Mouse (Mus musculus) mesoderm, embryonic 11.5 days (tissue): Measurements from ENCODE around the gene Clk3.

Experiments
- DNase-seq: peaks from one replicate; pipeline ENCODE4 v3.0.0-alpha.2; 2012; ENCODE audit warnings: low read depth, low spot score

Clk3 gene

DNA sequence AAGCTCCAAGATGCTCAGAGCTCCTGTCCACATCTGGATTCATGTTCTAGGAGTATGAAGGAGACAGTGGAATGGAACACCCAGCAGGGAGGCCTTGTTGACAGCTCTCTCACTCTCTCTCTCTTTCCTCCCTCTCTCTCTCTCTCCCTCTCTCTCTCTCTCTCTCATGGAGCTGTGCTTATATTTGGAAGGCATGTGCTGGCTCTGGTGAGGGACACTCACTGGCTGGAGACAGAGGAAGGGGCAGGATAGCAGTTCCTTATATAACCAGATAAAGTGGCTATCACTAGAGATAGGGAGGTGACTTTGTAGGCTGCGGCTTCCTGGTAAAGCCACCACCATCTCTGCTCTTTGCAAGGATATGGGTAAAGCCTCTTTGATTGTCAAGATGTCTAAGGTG, 4.6 kb upstream of the Clk3 start:
- DNase-seq = no peak

DNA sequence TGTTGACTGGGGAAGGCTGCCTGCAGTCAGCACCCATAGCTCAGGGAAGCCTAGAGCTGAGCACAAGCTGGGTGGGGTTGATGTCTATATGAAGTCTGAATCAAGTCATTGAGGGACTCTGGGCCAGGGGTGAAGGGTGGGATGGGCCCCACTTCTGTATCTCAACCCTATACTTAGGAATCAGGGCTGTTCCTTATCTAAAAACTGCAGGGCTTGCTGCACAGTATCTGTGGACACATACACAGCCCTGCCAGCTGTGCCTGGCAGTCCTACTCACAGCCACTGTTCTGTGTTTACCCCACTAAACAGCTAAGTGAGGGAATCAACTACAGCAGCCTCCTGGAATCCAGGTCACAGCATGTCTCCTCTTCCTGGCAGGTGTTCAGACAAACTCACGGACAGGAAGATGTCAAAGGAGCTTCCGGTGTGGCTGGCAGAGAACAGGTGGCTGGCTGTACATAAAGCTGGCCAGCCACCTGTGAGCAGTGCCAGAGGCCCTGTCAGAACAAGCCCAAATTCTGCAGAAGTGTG, 3.9 kb upstream of the Clk3 start:
- no peak for DNase-seq

DNA sequence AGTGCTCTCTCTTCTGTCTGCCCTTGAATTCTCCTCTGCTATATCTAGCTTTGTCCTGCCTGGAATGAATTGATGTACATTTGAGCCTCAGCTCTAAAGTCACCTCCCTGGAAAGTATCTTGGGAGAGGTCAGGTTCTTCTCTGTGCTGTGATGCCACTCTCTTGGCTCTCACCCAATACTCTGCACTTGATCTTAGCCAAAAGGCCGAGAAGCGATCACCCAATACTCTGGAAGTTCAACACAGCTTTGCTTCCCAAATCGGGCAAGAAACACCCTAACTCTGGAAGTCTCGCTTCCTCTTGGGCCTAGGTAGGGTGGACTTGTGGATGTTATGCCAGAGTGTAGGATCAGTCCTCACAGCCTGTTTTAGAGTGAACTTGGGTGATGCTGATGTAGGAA, 1.6 kb upstream of the Clk3 start:
- DNase-seq = no peak

DNA sequence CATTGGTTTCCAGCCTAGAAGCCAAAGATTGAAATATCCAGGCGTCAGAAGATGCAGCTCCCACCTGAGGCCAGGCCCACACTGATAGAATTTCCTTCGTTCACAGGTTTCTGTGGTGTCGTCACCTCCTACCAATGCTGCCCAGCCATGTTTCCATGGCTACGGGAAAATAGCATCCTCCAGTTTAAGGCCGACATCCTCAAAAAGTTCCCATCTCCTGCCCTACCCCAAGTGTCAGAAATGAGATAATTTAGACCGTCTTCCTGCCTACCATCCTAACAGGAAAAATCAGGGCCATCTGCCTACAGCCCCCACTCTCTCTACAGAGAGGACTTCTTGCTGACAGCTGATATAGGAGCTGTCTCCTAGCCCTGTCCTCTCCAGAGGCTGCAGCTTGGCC, 771 bp upstream of the Clk3 start:
- DNase-seq = peak; percentile 25

DNA sequence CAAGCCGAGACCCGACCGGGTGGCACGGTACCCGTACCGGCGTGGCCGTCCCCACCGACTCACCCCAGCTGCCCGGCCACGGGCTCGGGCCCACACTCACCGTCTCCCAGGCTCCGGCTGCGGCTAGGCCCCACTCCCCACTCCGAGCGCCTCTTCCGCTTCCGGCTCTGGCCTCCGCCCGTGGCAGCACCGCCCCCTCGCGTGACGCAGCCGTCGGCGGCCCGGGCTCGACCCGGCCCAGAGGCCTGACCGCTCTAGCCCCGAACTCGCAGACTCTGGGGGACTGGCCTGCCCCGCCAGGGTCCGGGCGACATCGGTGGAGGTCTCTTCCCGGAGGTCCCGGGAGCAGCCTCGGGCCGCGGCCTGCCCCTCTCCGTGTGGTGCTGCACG, 691 bp downstream of the Clk3 start:
- peak; percentile 93 for DNase-seq

DNA sequence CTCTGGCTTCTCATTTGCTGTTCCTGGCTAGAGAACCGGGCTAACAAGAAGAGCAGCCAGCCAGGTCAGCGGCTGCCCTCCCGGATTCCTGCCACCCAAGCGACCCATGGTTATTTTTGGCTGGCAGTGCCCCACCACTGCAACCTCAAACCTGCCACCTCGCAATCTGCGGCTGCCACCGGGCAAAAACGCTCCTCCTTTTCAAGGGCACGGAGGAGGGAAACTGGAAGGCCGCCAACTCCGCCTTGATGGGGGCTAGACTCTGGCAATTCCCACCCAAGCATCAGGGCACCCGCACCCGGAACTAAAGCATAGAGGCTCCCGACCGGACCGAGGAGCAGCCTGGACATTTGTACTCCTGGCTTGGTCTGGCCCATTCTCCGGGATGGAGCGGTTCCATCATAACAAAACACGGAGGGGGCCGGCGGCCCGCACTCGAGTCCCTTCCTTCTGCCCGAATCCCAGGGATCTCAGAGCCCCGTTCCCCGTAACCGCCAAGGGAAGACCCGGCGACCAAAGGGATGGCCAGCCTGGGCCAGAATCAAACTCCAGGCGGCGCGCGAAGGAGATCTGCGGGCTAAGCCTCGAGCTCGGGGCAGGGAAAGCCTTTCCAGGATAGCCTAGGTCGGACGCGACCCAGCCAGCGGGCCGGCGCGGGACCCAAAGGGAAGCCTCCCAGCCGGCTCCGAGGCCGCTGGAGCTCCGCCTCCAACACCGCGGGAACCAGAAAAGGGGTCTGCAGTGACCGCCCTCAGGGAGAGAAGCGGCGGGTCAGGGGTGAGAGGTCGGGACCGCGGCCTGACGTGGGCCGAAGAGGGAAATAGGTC, 1.3 kb downstream of the Clk3 start:
- DNase-seq = peak; percentile 11

DNA sequence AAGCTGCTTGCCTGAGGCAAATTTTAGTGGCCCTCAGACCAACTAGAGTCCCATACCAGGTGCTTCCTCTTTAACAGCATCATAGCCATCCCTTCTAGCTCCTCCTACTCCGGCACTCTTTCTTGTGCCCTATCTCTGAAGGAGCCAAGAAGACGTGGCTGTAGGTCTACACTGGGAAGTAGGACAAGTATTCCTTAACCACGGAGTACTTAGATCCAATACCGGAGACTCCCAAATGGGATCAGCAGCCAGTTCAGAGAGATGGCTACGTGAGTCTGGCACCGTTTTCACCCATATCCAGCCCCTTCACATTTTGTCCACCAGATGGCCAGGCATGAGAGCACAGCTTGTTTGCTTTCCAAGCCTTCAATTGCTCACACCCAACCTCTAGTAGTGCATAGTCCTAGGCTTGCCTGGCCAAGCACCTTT, 3.1 kb downstream of the Clk3 start:
- DNase-seq = peak; percentile 23

DNA sequence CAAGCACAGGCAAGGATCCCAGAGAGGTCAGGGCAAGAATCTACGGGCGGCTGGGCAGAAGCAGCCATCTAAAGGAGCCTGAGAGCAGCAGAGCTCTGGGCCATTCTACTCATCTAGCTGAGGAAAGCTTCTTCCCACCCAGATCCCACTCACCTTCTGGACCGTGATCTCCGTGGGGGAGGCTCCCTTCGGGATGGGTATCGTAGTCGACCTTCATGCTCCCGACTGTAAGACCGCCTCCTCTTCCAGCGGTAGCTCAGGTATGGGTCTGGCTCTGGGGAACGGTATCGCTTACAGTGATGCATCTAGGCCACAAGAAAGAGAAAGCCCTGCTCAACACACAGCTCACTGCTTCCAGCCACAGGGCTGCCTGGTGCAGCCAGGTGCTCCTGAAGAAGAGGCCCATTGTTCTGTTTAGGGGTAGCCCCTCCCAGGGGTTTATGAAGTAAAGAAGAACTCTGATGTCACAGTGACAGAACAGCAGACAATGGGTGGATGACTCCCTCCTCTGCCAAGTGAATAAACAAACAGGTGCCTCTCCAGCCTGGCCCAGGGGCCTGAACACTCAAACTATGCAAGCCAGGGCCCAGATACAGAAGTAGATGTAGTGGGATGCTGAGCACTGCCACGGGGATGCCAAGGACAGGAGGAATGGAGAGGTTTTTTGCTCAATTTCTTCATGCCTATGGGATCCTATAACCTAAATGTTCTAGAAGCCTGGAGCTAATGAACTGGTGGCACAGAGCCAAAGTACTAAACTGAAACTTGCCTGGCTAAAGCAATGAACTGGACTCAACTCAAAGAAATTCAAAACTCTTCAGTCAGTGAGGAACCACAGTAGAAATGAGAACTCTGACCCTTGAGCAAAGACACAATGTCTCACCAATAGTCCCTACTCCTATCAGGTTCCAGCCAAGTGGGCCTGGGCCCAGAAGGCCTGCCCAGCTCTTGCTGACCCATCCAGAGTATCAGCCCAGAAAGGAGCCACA, 3.8 kb downstream of the Clk3 start:
- no peak for DNase-seq

DNA sequence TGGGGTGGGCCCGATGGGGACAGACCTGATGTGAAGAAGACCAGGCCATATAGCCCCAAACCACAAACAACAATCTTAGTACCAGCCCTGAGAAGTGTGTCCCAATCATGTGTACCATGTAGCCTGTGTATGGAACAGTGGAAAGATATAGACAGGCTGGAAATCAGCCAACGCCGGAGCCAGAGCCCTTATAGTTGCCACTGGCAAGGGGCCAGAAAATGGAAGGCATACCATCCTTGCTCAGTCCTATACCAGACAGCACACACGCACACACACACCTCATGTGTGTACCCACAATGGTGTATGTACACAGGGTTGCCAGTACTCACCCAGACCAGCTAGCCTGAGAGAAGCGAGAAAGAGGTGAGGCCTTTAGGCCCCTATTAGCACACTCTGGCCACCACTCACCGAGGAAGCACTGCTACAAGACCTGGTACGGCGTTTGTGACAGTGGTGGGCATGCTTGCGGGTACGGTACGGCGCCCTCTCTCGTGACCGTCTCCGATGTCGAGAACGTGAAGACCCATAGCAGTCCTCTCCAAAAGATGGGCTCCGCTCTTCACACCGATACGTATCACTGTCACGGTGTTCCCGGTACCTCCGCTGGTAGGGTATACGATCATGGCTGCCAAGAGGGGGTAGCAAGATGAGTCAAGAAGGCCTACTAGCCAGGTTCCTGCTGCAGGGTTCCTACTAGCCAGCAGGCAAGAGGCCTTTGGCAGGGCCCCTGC, 5.1 kb downstream of the Clk3 start:
- DNase-seq = no peak

DNA sequence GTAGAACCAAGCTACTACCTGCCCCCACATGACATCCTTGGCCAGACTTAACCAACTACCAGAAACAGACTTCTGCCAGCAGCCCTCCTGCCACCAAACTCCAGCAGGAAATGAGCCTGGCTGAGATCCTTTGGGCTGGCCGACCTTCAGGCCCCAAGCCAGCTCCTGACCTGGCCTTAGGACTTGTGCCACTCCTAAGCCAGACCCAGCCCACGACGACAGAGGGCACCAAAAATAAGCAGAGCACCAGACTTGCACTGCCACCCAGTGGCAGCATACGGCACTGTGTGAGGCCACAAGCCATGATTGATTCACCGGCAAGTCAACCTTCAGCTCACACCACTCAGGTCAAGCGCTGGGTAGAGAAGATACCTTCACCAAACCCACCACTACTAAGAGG, 6.4 kb downstream of the Clk3 start:
- peak; percentile 66 for DNase-seq

DNA sequence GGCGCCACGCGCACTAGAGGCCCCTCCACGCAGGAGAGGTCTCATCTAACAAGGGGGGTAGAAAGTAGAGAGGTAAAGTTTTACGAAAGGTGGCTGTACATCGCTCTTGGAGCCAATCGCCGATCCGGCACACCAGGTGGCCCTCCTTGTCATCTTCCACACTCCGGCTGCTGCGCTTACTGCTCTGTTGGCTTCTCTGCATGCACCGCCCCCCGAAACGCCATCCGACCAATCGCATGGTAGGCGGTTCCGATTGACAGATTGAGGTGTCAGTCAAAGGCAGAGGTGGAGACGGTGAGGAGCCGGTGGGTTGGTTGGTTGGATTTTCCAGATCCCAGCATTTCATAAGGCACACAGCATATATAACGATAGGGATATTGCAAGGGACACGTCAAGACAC, 7.1 kb downstream of the Clk3 start:
- DNase-seq = peak; percentile 13

DNA sequence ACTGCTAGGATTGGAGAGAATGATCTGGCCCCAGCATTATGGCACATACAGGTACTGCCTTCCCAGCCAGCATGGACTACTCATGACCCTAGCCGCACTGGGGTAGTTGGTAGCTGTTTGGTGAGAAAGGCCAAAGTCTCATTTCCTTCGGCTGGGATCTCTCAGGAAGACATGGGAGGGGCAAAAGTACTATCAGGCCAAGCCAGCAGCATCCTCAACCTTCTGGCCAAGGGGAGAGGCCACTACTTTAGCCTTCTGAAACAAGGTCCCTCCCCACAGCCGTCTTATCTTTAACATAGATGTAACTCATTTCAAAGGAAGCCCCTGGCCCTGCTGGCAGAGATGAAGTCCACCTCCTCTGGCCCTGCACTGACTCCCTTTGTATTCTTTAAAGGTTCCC, 8.1 kb downstream of the Clk3 start:
- DNase-seq = no peak

DNA sequence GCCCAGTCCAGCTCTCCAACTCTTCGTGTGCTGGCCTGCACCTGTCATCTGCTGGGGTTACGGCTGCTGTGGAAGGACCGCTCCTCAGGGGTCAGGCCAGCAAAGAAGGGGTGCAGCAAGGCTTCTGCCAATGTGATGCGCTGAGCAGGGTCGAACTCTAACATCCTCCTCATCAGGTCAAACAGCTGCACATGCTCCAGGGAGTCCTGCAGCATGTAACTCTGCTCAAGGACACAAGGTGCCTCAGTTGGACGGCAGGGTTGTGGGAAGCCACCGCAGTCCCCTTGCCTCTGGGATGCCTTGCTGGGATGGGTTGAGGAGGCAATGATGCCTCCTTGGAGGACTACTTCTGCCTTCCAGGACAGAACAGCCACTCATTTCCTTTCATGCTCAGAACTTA, 14.8 kb downstream of the Clk3 start:
- no peak for DNase-seq

DNA sequence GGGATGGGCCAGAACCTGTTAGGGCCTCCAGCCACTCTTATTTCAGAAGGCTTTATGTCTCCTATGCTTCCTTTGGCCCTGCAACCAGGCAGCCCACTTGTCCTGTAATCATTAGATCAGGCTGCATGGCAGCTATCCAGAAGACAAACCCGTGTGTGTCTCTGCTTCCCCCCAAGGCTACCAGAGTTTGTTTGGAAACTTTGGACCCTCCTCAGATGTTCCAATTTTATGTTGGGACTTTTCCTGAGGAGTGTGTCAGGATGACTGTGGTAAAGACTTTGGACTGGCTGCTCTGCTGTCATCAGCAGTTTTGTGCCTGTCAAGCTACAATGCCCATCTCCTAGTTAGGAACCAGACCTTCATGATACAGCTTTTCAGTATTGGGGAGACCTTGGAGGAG, 16.8 kb downstream of the Clk3 start:
- no peak for DNase-seq

DNA sequence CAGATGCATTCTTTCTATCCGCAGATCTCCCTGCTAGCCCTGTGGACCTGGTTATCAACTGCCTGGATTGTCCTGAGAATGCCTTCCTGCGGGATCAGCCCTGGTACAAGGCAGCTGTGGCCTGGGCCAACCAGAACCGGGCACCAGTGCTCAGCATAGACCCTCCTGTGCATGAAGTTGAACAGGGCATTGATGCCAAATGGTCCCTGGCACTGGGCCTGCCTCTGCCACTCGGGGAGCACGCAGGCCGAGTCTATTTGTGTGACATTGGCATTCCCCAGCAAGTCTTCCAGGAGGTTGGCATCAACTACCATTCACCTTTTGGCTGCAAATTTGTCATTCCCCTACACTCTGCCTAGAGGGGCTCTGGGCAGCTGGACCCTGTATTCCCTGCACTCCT, 17.5 kb downstream of the Clk3 start:
- no peak for DNase-seq

DNA sequence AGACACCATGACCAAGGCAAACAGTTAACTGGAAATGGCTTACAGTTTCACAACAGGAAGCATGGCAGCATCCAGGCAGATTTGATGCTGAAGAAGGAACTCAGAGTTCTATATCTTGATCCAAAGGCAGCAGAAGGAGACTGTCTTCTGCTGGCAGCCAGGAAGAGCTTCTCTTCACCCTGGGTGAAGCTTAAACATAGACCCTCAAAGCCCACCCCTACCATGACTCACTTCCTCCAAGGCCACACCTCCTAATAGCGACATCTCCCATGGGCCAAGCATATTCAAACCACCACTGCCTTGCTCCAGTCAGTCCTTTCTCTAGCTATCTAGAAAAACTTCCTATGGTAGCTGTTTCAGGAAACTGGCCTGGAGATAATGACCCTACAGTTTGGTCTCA, 18.6 kb downstream of the Clk3 start:
- no peak for DNase-seq

DNA sequence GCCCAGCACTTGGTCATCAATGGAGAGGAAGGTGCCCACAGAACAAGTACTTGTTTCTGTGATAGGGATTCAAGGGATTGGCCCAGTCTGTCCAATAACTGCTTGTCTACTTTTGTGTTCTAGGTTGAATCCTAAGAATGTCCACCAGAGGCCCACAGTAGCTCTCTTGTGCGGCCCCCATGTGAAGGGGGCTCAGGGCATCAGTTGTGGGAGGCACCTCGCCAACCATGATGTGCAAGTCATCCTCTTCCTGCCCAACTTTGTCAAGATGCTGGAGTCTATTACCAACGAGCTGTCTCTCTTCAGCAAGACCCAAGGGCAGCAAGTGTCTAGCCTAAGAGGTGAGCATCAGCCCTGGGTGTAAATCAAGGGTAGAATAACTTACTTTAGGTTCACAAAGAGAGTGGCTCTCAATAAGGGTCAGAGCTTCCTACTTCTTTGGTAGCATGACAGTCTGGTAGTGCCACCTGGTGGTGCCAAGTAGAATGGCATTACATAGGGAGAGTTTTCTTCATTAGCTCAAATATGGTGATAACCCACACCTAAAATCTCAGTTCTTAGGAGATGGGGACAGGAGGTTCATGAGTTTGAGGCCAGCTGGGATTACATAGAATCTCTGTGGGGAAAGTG, 21.1 kb downstream of the Clk3 start:
- DNase-seq = peak; percentile 72

DNA sequence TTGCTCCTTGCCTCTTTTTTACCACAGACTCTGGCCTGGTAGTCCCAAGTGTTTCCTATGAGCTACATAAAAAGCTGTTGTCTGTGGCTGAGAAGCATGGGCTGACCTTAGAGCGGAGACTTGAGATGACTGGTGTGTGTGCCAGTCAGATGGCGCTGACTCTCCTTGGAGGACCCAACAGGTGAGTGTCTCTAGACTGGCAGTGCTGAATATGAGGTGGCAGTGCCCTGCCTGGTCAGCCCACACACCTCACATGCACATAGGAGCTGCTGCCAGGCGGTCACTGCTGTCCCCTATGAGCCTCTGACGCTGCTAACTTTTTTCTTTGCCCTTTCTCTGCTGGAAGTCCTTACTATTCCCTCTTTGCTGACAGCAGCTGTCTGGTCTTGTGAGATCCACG, 25.8 kb downstream of the Clk3 start:
- DNase-seq = no peak

DNA sequence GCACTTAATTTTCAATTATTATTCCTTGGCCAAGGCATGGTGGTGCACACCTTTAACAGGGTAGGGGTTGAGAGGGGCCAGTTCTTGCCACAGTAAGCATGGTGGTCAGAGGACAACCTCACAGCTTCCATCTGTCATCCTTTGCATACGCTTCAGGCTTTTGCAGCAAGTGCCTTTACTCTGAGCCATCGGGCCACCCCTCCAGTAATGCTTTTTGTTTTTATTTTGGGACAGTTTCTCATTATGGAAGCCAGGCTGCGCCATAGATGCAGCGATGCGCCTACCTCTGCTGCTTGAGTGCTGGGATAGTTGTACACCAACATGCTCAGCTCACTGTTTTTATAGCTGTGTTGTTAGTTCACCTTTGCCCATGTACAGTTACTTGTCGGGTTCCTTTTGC, 32.1 kb downstream of the Clk3 start:
- no peak for DNase-seq

DNA sequence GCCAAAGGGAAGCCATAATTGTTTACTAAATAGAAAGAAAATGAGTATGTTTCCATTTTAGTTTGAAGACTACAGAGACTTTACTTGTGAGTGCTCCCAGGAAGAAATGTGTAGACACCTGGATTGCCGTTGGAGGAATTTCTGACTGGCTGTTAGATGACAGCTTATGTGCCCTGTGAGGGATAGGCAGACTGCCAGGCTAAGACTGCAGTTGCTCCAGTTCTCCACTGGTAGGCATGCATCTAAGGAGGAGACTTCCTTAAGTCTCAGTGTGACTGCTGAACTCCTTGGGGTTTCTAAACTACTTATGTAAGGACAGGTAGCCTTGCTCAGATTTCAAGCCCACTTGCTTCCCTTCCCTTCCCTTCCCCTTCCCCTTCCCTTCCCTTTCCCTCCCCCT, 37.3 kb downstream of the Clk3 start:
- DNase-seq = no peak

DNA sequence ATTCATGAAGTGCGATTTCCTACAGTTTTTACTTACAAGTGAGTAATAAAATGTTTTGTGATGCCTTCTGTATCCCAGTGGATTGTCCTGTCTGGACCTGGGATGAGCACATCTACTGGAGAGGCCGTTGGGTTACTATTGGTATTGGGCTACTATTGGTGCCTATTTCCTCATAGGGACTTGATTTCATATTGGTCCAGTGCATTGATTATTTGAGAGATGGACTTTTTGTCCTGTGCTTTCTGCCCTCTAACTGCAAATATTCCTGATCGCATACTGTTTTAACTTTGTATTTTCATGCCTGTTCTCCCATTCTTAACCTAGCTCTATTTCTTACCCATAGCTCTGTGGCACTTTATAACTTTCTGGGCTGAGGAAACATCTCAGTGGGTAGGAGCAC, 41.0 kb downstream of the Clk3 start:
- DNase-seq = no peak
